20 mouse cellular contexts compared by ENCODE assay signal in genomic region chr1:120054997-120055396, GRCm38 (mm10). TPM values are rescaled to one million over a fixed set of nuclear protein-coding genes. Genes with fewer than 3 reads are reported as not detected.
DNase-seq lines count a peak whose midpoint lies in the region; ATAC-seq and TF ChIP-seq lines count a peak whose summit lies in the region.
"Had no signal": no experiment of that assay in that cellular context is flagged by ENCODE, and none has a peak within 500 bp of the region (broad histone marks: within the 10 kb centered on the region; RNA-seq: fewer than 3 reads in every experiment).

No protein-coding gene starts in this region.

- DNase-seq in gastrocnemius, adult 2 months = peak; percentile 42
- DNase-seq in gastrocnemius, postnatal 10 days = no peak
- DNase-seq in lung, embryonic 14.5 days = no peak
- DNase-seq in lung, postnatal 14 days = no peak
- DNase-seq in NIH3T3 (ENCODE audit: low read depth) = peak; percentile 69
- DNase-seq in forebrain, postnatal 0 days = no peak
- DNase-seq in retina, embryonic 14.5 days (ENCODE audit: low spot score) = no peak
- DNase-seq: cerebellum, adult 9-11 months; embryo, embryonic 11 days; heart, postnatal 14 days; layer of hippocampus, postnatal 36 days had no signal

- WGBS in lung, embryonic 14.5 days = 64% methylated on average over 6 of the region's 6 CpGs
- WGBS in forebrain, postnatal 0 days = 98% methylated on average over 6 of the region's 6 CpGs

- intact Hi-C loops in gastrocnemius, adult 2 months (cut with DNase I) = no loop called here

- no peaks in the 10 kb centered on the region for H3K27me3 ChIP-seq in lung, embryonic 14.5 days (ENCODE audit: insufficient read depth, low read length)
- no peaks in the 10 kb centered on the region for H3K27me3 ChIP-seq in forebrain, postnatal 0 days (ENCODE audit: insufficient read depth, low read length)

- H3K27ac ChIP-seq in gastrocnemius, adult 2 months = peak overlapping the region; percentile 74
- peak overlapping the region; percentile 43; the same call in 1 of the 2 replicates for H3K27ac ChIP-seq in lung, embryonic 14.5 days (ENCODE audit: low read depth)
- H3K27ac ChIP-seq in embryonic fibroblast, embryonic 13.5 days (ENCODE audit: insufficient read depth, low read length) = peak overlapping the region; percentile 47
- H3K27ac ChIP-seq in forebrain, postnatal 0 days (ENCODE audit: low read depth, low read length) = no peak overlapping the region

- H3K9ac ChIP-seq in lung, embryonic 14.5 days = no peak overlapping the region
- no peak overlapping the region for H3K9ac ChIP-seq in forebrain, postnatal 0 days

- no peak for ATAC-seq in lung, embryonic 14.5 days (ENCODE audit: insufficient read depth)
- ATAC-seq in forebrain, postnatal 0 days = no peak

- H3K36me3 ChIP-seq in lung, embryonic 14.5 days (ENCODE audit: insufficient read depth) = no peaks in the 10 kb centered on the region
- no peaks in the 10 kb centered on the region for H3K36me3 ChIP-seq in forebrain, postnatal 0 days (ENCODE audit: insufficient read depth)
- H3K36me3 ChIP-seq: G1E had no signal

- no peak overlapping the region for H3K4me2 ChIP-seq in lung, embryonic 14.5 days
- H3K4me2 ChIP-seq in forebrain, postnatal 0 days (ENCODE audit: low read depth) = no peak overlapping the region
- H3K4me2 ChIP-seq: midbrain, embryonic 11.5 days had no signal

- no peak for TF ChIP-seq POLR2A in embryonic fibroblast, embryonic 13.5 days (IDR thresholded peaks at IDR 0.05; ENCODE audit: low read depth, low read length)

- no peaks in the 10 kb centered on the region for H3K9me3 ChIP-seq in lung, embryonic 14.5 days (ENCODE audit: low read depth, low read length)
- H3K9me3 ChIP-seq in forebrain, postnatal 0 days (ENCODE audit: low read length) = no peaks in the 10 kb centered on the region
- H3K9me3 ChIP-seq: G1E had no signal

- H3K4me3 ChIP-seq in gastrocnemius, adult 2 months = peak overlapping the region; percentile 45
- no peak overlapping the region for H3K4me3 ChIP-seq in lung, embryonic 14.5 days (ENCODE audit: low read depth, low read length)
- no peak overlapping the region for H3K4me3 ChIP-seq in embryonic fibroblast, embryonic 13.5 days (ENCODE audit: insufficient read depth, low read length)
- H3K4me3 ChIP-seq in forebrain, postnatal 0 days (ENCODE audit: low read depth, low read length) = no peak overlapping the region
- H3K4me3 ChIP-seq: erythroblast, embryonic 14.5 days had no signal

- TF ChIP-seq CTCF in gastrocnemius, adult 2 months (IDR thresholded peaks at IDR 0.05) = no peak
- no peak for TF ChIP-seq CTCF in lung, embryonic 14.5 days (IDR thresholded peaks at IDR 0.05; ENCODE audit: low read depth)
- no peak for TF ChIP-seq CTCF in embryonic fibroblast, embryonic 13.5 days (IDR thresholded peaks at IDR 0.05; ENCODE audit: borderline replicate concordance, insufficient read depth, low read length)
- no peak for TF ChIP-seq CTCF in forebrain, postnatal 0 days (IDR thresholded peaks at IDR 0.05; ENCODE audit: low read depth)

- H3K4me1 ChIP-seq in lung, embryonic 14.5 days (ENCODE audit: insufficient read depth) = no peaks in the 10 kb centered on the region
- peaks cover 10% of the 10 kb centered on the region for H3K4me1 ChIP-seq in embryonic fibroblast, embryonic 13.5 days (ENCODE audit: control insufficient read depth, insufficient read depth, low read length)
- no peaks in the 10 kb centered on the region for H3K4me1 ChIP-seq in forebrain, postnatal 0 days (ENCODE audit: insufficient read depth)

RNA-seq across cellular contexts. Expression of gene Tmem37, which starts 18.9 kb away (rescaled TPM):
- total RNA-seq in gastrocnemius, adult 2 months (2021) = 10 to 100 TPM in 1 of 2 experiments, 1 to 10 TPM in 1; 9.3 to 12.8 TPM
- total RNA-seq in gastrocnemius, postnatal 10 days (2021) = 10 to 100 TPM in 1 of 2 experiments, 1 to 10 TPM in 1; 8.7 to 12.6 TPM
- polyA plus RNA-seq in lung, embryonic 14.5 days (2014; fragmentation: Nextera tagmentation; extraction: Ambion mirVana) = 7.4 and 8.0 TPM in 2 replicates
- polyA plus RNA-seq in embryonic fibroblast, embryonic 13.5 days (2011; ENCODE audit: insufficient read length, low read depth, missing spikeins) = 18.7 and 25.9 TPM in 2 replicates
- total RNA-seq in forebrain, postnatal 0 days (2014; rRNA removed) = 3.3 and 6.0 TPM in 2 replicates
- 6.8 and 9.7 TPM in 2 replicates for polyA plus RNA-seq in forebrain, postnatal 0 days (2015; fragmentation: Nextera tagmentation; extraction: Ambion mirVana)
- polyA plus RNA-seq: G1E had no signal

RNA-seq across cellular contexts. Expression of gene Sctr, which starts 48.3 kb away (rescaled TPM):
- total RNA-seq in gastrocnemius, adult 2 months (2021) = 1 to 10 TPM; 2.0 to 2.1 TPM
- total RNA-seq in gastrocnemius, postnatal 10 days (2021) = 1 to 10 TPM; 1.1 to 1.8 TPM
- 0.16 and 0.29 TPM in 2 replicates for polyA plus RNA-seq in lung, embryonic 14.5 days (2014; fragmentation: Nextera tagmentation; extraction: Ambion mirVana)
- not detected in 2 replicates for polyA plus RNA-seq in embryonic fibroblast, embryonic 13.5 days (2011; ENCODE audit: insufficient read length, low read depth, missing spikeins)
- total RNA-seq in forebrain, postnatal 0 days (2014; rRNA removed) = 0.92 and 1.1 TPM in 2 replicates
- 0.31 and 1.1 TPM in 2 replicates for polyA plus RNA-seq in forebrain, postnatal 0 days (2015; fragmentation: Nextera tagmentation; extraction: Ambion mirVana)
- total RNA-seq: G1E; heart, adult 8-10 months had no signal
- polyA plus RNA-seq: erythroblast, embryonic 14.5 days; G1E; limb, embryonic 11.5 days; liver, embryonic 16.5 days had no signal

RNA-seq across cellular contexts. Expression of gene Cfap221, which starts 58.0 kb away (rescaled TPM):
- total RNA-seq in gastrocnemius, adult 2 months (2021) = not detected
- total RNA-seq in gastrocnemius, postnatal 10 days (2021) = not detected
- not detected in 2 replicates for polyA plus RNA-seq in lung, embryonic 14.5 days (2014; fragmentation: Nextera tagmentation; extraction: Ambion mirVana)
- not detected in 2 replicates for polyA plus RNA-seq in embryonic fibroblast, embryonic 13.5 days (2011; ENCODE audit: insufficient read length, low read depth, missing spikeins)
- total RNA-seq in forebrain, postnatal 0 days (2014; rRNA removed) = 0.24 and 0.92 TPM in 2 replicates
- polyA plus RNA-seq in forebrain, postnatal 0 days (2015; fragmentation: Nextera tagmentation; extraction: Ambion mirVana) = 0.28 and 1.1 TPM in 2 replicates
- total RNA-seq: G1E; heart, adult 8-10 months; heart, postnatal 14 days had no signal
- polyA plus RNA-seq: erythroblast, embryonic 14.5 days; G1E; limb, embryonic 11.5 days; liver, embryonic 16.5 days; small intestine, adult 2 months; urinary bladder, adult 2 months had no signal

Comparison
In these comparisons a context has a peak if more than half of its experiments do, and no peak if none do; other contexts are left out.
1. DNase-seq: peak in gastrocnemius, adult 2 months (single experiment) and NIH3T3 (single experiment); none in gastrocnemius, postnatal 10 days (single experiment), lung, embryonic 14.5 days (single experiment), lung, postnatal 14 days (single experiment), forebrain, postnatal 0 days (single experiment) and retina, embryonic 14.5 days (single experiment).